Mouse (Mus musculus): ENCODE measurements at regions not wholly inside any gene's neighbourhood (a gene's known extent, or its start where the extent isn't known, plus 50 kb on each side); places are given as distances from the start of the nearest gene placed in this dataset.

DNA sequence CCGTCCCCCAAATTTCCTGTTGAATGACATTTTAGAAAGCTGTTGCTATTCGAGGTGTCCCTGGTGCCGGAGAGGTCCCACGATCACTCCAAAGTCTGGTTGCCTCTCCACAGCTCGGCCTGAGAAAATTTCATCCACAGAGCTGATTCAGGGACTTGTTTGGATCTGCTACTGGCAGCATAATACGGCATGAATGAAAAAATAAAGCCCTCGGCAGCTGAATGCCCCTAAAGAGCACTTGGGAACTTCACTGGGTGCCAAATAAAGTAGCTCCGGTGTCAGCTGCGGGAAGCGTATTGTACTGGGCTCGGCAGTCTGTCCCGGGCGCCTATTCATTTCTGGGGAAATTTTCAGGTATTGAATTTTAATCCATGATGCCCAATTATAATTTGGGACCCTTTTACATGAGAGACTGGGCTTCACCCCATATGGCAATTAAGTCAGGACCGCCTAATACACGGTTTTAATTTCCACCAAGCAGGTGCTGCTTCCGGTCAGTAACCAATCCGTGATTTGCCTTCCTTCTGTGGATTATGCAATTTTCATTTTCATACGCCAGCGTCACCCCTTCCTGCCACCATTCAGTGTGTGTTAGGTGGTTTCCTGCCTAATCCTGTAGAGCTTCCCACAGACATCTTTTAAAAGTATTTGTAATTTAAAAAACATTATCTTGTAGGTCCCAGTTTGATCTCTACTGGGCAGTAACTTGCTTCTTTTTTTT lies 200.7 kb upstream of the Adgrl2 start:
- TF ChIP-seq CTCF (IDR thresholded peaks at IDR 0.05; ENCODE audit: borderline replicate concordance, insufficient read depth, low read depth, low read length) (no peak), POLR2A (IDR thresholded peaks at IDR 0.05; ENCODE audit: borderline replicate concordance, insufficient read depth, low read length) (no peak)
